Mouse (Mus musculus): Measurements from ENCODE around the gene Tceanc2. TPM values are rescaled to one million over a fixed set of nuclear protein-coding genes. Genes with fewer than 3 reads are reported as not detected.

Gene Tceanc2
- polyA plus RNA-seq, 1 experiment from 2014 or later, result 18.1 TPM

DNA sequence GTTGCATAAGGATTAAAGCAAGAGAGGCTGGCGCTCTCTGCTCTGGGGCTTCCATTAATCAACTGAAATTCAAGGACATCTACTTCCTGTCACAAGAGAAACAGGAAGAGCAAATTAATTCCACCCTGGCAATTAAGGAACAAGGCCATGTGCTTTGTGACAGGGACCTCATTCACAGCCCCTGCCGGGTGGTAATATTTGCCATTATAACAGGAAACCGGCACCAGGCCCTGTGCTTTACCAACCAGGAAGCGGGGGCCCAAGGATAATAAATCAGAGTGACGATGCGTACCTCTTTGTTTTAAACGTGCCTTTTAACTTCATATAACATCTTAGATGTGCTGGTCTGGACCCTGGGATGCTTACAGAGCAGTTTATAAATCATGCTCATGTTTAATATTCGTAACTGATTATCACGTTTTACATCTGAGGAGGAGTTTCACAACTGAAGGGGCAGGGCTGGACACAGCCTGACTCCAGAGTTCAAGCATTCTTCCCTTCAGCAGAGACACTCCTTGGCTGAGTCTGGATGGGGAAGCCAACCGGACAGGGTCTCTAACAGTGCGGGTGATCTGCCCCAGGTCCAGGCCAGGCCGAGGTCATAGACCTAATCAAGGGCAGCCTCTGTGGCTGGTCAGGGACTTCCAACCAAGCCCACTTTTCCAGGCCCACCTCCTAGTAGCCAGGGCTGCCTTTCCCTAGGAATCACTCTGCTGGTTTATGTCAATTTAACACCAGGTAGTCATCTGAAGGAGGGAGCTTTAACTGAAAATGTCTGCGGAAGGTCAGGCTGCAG, 38.9 kb downstream of the Tceanc2 start:
- WGBS, result 54% methylated on average over 13 of the region's 13 CpGs

DNA sequence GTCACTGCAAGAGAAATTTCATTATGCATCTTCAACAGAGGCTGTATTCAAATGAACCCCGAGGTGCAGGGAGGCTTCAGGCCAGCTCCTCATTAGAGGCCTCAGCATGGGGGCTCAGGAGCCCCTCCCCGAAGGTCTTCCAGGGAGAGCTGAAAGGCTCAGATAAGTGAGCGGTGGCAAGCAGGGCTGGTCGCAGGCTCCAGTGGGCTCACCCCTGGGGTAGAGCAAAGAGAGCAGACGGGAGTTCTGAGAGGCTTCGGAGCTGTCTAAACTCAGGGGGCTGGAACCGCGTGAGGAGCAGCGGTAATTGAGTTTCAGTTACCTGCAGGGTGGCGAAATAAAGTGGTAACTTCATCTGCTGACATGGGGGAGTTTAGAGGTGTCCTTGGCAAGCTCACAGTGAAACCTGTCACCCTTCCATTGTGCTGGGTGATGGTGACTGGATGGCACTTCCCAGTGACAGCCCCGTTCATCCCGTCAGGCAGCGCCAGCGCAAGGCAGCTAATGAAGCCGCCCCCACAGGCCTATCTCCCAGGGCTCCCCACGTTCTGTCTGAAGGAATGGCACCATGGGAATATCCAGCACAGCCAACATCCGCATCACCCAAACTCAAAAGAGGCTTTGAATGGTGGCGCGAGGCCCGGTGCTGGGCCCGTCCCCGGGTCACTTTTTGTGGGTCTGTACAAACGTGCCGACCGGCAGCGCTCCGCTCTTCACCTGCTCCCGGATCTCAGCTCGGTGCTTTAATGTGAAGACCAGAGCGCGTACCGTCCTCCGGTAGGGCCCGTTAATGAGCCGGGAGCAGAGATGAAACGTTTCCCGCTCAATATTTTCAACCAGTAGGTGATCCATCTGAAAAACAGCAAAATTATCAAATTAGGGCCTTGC, 39.7 kb downstream of the Tceanc2 start:
- Histone ChIP-seq H3K4me3 (ENCODE audit: low read depth, low read length) (no peak overlapping the region), H3K9ac (ENCODE audit: low read depth, low read length) (peak overlapping the region; percentile 32; the same call in 1 of the 2 replicates), H3K36me3 (ENCODE audit: control insufficient read depth, insufficient read depth, low read length) (no peaks in the 10 kb centered on the region), H3K4me1 (ENCODE audit: control insufficient read depth, insufficient read depth, low read length) (peaks cover 31% of the 10 kb centered on the region), H3K9me3 (replicated peaks; ENCODE audit: control insufficient read depth, low read length, poor library complexity, severe bottlenecking) (no peaks in the 10 kb centered on the region), H3K27me3 (ENCODE audit: control insufficient read depth, insufficient read depth, low read depth, low read length) (no peaks in the 10 kb centered on the region), H3K4me2 (ENCODE audit: low read length) (peak overlapping the region; percentile 23; the same call in 1 of the 2 replicates), H3K27ac (ENCODE audit: low read length) (peak overlapping the region; percentile 77)
- peak; percentile 83 for ATAC-seq
- 19% methylated on average over 37 of the region's 37 CpGs for WGBS

More for the DNA sequence above, 38.9 kb downstream of the Tceanc2 start:
- peak overlapping the region; percentile 3; the same call in 1 of the 2 replicates for H3K9ac ChIP-seq (ENCODE audit: low read depth, low read length)
- H3K4me1 ChIP-seq (ENCODE audit: control insufficient read depth, insufficient read depth, low read length), result peaks cover 33% of the 10 kb centered on the region
- peak; percentile 4; the same call in 1 of the 2 replicates for ATAC-seq
- no peak overlapping the region for H3K4me2 ChIP-seq (ENCODE audit: low read length)
- no peaks in the 10 kb centered on the region for H3K27me3 ChIP-seq (ENCODE audit: control insufficient read depth, insufficient read depth, low read depth, low read length)
- no peak overlapping the region for H3K4me3 ChIP-seq (ENCODE audit: low read depth, low read length)
- H3K36me3 ChIP-seq (ENCODE audit: control insufficient read depth, insufficient read depth, low read length), result no peaks in the 10 kb centered on the region
- H3K9me3 ChIP-seq (replicated peaks; ENCODE audit: control insufficient read depth, low read length, poor library complexity, severe bottlenecking), result no peaks in the 10 kb centered on the region
- peak overlapping the region; percentile 77 for H3K27ac ChIP-seq (ENCODE audit: low read length)

DNA sequence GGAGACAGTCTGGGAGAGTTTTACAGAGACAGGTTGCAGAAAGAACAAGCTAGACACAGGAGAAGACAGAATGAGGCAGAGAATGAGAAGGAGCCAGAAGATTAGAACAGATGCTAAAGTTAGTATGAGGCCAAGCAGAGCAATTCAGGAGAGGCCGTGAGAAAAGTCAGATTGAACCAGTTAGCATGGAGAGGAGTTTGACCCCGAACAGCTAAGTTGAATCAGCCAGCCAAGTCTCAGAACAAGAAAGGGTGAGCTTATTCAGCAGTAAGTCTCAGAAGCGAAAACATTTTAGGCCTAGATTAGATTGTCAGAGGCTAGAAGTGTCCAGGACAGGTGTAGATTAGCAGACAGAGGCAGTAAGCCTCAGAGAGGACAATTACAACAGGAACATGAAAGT, 42.4 kb downstream of the Tceanc2 start:
- Histone ChIP-seq H3K4me3 (ENCODE audit: low read depth, low read length) (no peak overlapping the region), H3K4me2 (ENCODE audit: low read length) (no peak overlapping the region), H3K36me3 (ENCODE audit: control insufficient read depth, insufficient read depth, low read length) (no peaks in the 10 kb centered on the region), H3K27me3 (ENCODE audit: control insufficient read depth, insufficient read depth, low read depth, low read length) (no peaks in the 10 kb centered on the region), H3K9me3 (replicated peaks; ENCODE audit: control insufficient read depth, low read length, poor library complexity, severe bottlenecking) (no peaks in the 10 kb centered on the region), H3K27ac (ENCODE audit: low read length) (no peak overlapping the region), H3K9ac (ENCODE audit: low read depth, low read length) (no peak overlapping the region), H3K4me1 (ENCODE audit: control insufficient read depth, insufficient read depth, low read length) (peaks cover 31% of the 10 kb centered on the region)
- no peak for ATAC-seq
- 64% methylated on average over 3 of the region's 3 CpGs for WGBS

DNA sequence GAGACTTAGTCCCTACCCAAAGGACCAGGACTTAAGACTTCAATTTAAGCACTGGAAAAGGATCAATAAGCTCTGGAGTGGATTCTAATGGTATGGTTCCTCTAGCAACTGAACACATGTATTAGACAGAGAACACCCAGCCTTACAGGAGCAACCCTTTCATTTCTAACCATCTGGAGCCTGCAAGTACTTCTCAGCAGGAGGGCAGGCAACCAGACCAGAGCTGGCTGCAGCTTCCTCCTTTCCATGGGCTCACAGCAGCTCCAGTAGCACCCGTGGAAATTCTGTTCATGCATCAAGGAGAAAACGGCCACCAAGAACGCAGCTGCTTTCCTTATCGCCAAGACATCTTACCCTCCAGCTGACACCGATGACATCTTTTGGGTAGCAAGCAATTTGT, 43.3 kb downstream of the Tceanc2 start:
- Histone ChIP-seq H3K36me3 (ENCODE audit: control insufficient read depth, insufficient read depth, low read length) (no peaks in the 10 kb centered on the region), H3K4me3 (ENCODE audit: low read depth, low read length) (no peak overlapping the region), H3K27me3 (ENCODE audit: control insufficient read depth, insufficient read depth, low read depth, low read length) (no peaks in the 10 kb centered on the region), H3K27ac (ENCODE audit: low read length) (no peak overlapping the region), H3K4me2 (ENCODE audit: low read length) (no peak overlapping the region), H3K4me1 (ENCODE audit: control insufficient read depth, insufficient read depth, low read length) (peaks cover 29% of the 10 kb centered on the region), H3K9me3 (replicated peaks; ENCODE audit: control insufficient read depth, low read length, poor library complexity, severe bottlenecking) (no peaks in the 10 kb centered on the region), H3K9ac (ENCODE audit: low read depth, low read length) (no peak overlapping the region)
- no peak for ATAC-seq
- 72% methylated on average over 5 of the region's 5 CpGs for WGBS

DNA sequence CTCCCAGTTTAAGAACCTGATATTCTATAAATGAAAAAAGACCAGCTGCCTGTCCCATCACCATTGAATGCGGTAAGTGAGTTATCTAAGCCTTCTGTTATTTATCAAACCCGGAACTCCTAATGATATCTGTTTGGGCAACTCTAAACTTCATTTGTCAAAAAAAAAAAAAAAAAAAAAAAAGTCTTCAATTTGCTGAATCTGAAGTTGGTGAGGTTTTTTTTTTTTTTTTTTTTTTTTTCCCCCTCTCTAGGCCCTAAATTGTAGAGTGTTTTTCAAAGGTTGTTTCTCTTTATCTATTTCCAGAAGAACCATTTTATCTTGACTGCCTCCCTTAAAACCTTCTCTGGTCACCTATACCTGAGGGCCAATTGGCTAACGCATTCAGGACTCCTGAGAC, 44.0 kb downstream of the Tceanc2 start:
- Histone ChIP-seq H3K9ac (ENCODE audit: low read depth, low read length) (no peak overlapping the region), H3K4me1 (ENCODE audit: control insufficient read depth, insufficient read depth, low read length) (peaks cover 25% of the 10 kb centered on the region), H3K4me3 (ENCODE audit: low read depth, low read length) (no peak overlapping the region), H3K27ac (ENCODE audit: low read length) (no peak overlapping the region), H3K4me2 (ENCODE audit: low read length) (no peak overlapping the region), H3K36me3 (ENCODE audit: control insufficient read depth, insufficient read depth, low read length) (no peaks in the 10 kb centered on the region), H3K9me3 (replicated peaks; ENCODE audit: control insufficient read depth, low read length, poor library complexity, severe bottlenecking) (no peaks in the 10 kb centered on the region), H3K27me3 (ENCODE audit: control insufficient read depth, insufficient read depth, low read depth, low read length) (no peaks in the 10 kb centered on the region)
- no peak for ATAC-seq
- 91% methylated on average over 3 of the region's 3 CpGs for WGBS

DNA sequence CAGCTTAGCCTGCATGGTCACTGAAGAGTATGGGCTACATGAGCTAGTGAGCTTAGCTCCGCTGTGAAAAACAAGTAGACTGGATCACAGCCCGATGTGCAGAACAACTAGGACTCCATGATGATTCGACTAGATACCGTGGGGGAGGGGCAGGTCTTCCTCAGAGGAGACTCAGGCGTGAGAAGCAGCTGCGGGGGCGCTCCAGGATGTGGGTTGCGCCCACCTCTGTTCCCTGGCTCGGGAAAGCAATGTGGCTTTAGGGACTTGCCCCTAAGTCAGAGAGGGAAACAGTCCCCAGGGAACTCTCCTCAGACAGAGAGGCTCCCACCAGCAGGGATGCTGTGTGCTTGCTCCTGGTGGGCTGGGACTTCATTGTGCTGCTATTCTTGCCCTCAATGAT, 48.4 kb downstream of the Tceanc2 start:
- Histone ChIP-seq H3K36me3 (ENCODE audit: control insufficient read depth, insufficient read depth, low read length) (no peaks in the 10 kb centered on the region), H3K9ac (ENCODE audit: low read depth, low read length) (no peak overlapping the region), H3K4me1 (ENCODE audit: control insufficient read depth, insufficient read depth, low read length) (peaks cover 16% of the 10 kb centered on the region), H3K9me3 (replicated peaks; ENCODE audit: control insufficient read depth, low read length, poor library complexity, severe bottlenecking) (no peaks in the 10 kb centered on the region), H3K27me3 (ENCODE audit: control insufficient read depth, insufficient read depth, low read depth, low read length) (no peaks in the 10 kb centered on the region), H3K27ac (ENCODE audit: low read length) (0 out of 2 replicates have a peak overlapping the region, but pooled peaks have one; percentile 14), H3K4me3 (ENCODE audit: low read depth, low read length) (no peak overlapping the region), H3K4me2 (ENCODE audit: low read length) (no peak overlapping the region)
- ATAC-seq, result no peak
- 16% methylated on average over 9 of the region's 9 CpGs for WGBS

DNA sequence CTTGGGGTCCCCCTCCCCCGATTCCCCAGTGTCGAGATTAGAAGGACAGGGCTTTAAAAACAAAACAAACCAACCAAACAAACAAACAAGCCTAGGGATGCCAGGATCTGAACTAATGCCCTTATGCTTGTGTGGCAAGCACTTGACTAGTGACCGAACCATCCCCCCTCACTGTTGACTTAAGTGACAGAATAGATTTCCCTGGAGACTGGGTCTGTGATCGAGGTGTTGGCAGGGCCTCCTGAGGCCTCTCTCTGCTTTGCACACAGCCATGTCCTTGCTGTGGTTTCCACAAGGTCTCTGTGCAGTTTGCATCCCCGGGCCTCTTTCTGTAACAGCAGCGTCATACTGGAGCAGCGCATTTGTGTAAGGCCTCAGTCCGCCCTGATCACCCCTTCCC, 49.5 kb downstream of the Tceanc2 start:
- ATAC-seq, result no peak
- Histone ChIP-seq H3K36me3 (ENCODE audit: control insufficient read depth, insufficient read depth, low read length) (no peaks in the 10 kb centered on the region), H3K4me3 (ENCODE audit: low read depth, low read length) (no peak overlapping the region), H3K27ac (ENCODE audit: low read length) (no peak overlapping the region), H3K27me3 (ENCODE audit: control insufficient read depth, insufficient read depth, low read depth, low read length) (no peaks in the 10 kb centered on the region), H3K4me2 (ENCODE audit: low read length) (no peak overlapping the region), H3K9ac (ENCODE audit: low read depth, low read length) (no peak overlapping the region), H3K9me3 (replicated peaks; ENCODE audit: control insufficient read depth, low read length, poor library complexity, severe bottlenecking) (no peaks in the 10 kb centered on the region), H3K4me1 (ENCODE audit: control insufficient read depth, insufficient read depth, low read length) (peaks cover 16% of the 10 kb centered on the region)
- WGBS, result 72% methylated on average over 8 of the region's 8 CpGs

DNA sequence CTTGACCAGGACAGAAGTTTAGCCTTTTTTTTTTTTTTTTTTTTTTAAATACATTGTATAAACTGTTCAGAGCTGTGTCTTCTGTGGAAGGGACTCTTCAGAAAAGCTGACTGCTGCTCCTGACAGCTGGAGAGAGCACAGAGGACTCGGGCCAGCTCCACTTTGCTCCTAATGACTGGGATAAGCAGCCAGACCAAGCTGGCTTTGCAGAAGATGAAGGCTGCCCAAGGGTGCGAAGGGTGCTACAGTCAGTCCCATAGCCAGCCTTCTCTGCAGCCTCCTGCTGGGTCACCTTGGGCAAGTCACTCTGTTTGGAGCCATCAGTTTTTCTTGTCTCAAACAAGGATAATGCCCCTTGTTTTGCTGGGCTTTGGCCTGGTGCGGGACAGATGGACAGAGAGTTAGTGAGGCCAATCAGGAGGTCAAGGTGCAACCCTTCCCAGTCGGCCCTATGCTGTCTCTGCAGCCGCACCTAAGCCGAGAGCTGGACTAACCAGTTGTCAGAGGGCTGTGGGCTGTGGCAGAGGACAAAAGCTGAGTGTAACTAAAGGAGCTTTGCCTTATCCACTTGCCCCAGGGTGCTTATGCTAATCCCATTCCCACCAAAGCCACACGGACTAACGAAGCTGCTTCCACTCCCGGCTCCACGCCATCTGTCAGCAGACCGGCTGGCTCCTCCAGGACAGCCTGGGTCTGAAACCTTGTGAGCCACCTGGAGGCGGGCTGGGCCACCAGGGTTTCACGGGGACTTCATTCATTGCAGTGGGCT, 50.8 kb downstream of the Tceanc2 start:
- H3K9me3 ChIP-seq (replicated peaks; ENCODE audit: control insufficient read depth, low read length, poor library complexity, severe bottlenecking), result no peaks in the 10 kb centered on the region
- H3K4me2 ChIP-seq (ENCODE audit: low read length), result no peak overlapping the region
- no peak overlapping the region for H3K4me3 ChIP-seq (ENCODE audit: low read depth, low read length)
- no peak overlapping the region for H3K9ac ChIP-seq (ENCODE audit: low read depth, low read length)
- no peaks in the 10 kb centered on the region for H3K27me3 ChIP-seq (ENCODE audit: control insufficient read depth, insufficient read depth, low read depth, low read length)
- ATAC-seq, result peak; percentile 58; the same call in 1 of the 2 replicates
- no peaks in the 10 kb centered on the region for H3K36me3 ChIP-seq (ENCODE audit: control insufficient read depth, insufficient read depth, low read length)
- WGBS, result 14% methylated on average over 13 of the region's 13 CpGs
- H3K4me1 ChIP-seq (ENCODE audit: control insufficient read depth, insufficient read depth, low read length), result peaks cover 16% of the 10 kb centered on the region
- H3K27ac ChIP-seq (ENCODE audit: low read length), result peak overlapping the region; percentile 40; the same call in 1 of the 2 replicates

Data from midbrain, embryonic 16.5 days (tissue).